ENCODE assay signal across 8 mouse cellular contexts in the genomic region with DNA sequence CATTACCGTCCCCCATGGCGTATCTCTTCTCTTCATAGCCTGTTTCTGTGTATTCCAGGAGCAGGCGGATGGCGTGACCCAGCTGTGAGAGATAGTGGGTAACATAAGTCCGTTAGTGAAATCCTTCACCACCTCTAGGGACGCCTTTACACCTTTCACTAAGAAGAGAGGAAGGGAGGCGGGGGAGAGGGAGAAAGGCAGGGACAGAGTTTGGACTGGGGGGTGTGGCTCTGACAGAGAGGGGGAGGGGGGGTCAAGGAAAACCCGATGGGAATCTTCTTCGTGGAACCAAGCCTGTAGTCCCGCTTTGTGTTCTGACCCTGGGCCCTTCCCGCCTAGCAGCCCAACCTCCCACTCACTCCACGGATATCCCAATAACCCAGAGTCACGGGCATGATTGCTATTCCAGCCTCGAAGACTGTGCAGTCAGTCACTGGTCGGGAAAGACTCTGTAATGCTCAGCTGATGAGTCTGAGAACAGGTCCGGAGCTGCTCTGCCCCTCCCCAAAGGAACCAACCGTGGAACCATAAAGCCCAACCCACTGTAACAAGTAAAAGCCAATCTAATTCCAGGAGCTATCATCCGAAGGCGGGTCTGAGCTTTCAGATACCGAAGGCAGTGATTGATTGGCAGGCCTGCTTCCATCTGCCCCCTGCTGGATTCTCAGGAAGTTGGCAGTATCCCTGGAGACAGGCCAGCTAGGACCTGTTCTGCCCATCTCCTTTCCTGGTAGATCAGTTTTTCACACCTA. TPM values are rescaled to one million over a fixed set of nuclear protein-coding genes. Genes with fewer than 3 reads are reported as not detected.
DNase-seq lines count a peak whose midpoint lies in the region; ATAC-seq and TF ChIP-seq lines count a peak whose summit lies in the region.

A gene (minus strand): TSS at position 511 of the 752 bp plus-strand sequence.

- TF ChIP-seq EP300 in ES-Bruce4 (IDR thresholded peaks at IDR 0.05; ENCODE audit: insufficient read depth, low read depth, low read length): 0 out of 2 replicates have a peak, but pooled peaks have one; percentile 20
- TF ChIP-seq EP300 in stomach, postnatal 0 days (optimal IDR thresholded peaks at IDR 0.05): no peak

- peak within 1 kb of the TSS; percentile 72 for H3K4me3 ChIP-seq in ES-Bruce4 (ENCODE audit: low read depth, low read length)
- peak within 1 kb of the TSS; percentile 38 for H3K4me3 ChIP-seq in heart, embryonic 16.5 days (ENCODE audit: low read length)
- H3K4me3 ChIP-seq in lung, embryonic 16.5 days (ENCODE audit: low read length): peak within 1 kb of the TSS; percentile 6
- no peak within 1 kb of the TSS; the same call in 1 of the 2 replicates for H3K4me3 ChIP-seq in stomach, postnatal 0 days (ENCODE audit: low read depth, low read length)

- H3K4me2 ChIP-seq in heart, embryonic 16.5 days (ENCODE audit: low read depth, low read length): peak within 1 kb of the TSS; percentile 65
- peak within 1 kb of the TSS; percentile 38 for H3K4me2 ChIP-seq in lung, embryonic 16.5 days (ENCODE audit: low read depth, low read length)
- H3K4me2 ChIP-seq in stomach, postnatal 0 days (replicated peaks; ENCODE audit: low read depth): peak within 1 kb of the TSS; percentile 41

- TF ChIP-seq CTCF in ES-Bruce4 (IDR thresholded peaks at IDR 0.05; ENCODE audit: low read depth, low read length) (peak; percentile 77), Patski (IDR thresholded peaks at IDR 0.05) (peak; percentile 53)
- peak; percentile 79 for TF ChIP-seq CTCF in stomach, postnatal 0 days (IDR thresholded peaks at IDR 0.05; ENCODE audit: low read depth)

- no peaks in the 10 kb centered on the region for H3K36me3 ChIP-seq in ES-Bruce4 (ENCODE audit: control insufficient read depth, insufficient read depth, low read length, poor library complexity, severe bottlenecking)
- no peaks in the 10 kb centered on the region for H3K36me3 ChIP-seq in heart, embryonic 16.5 days (ENCODE audit: control insufficient read depth, insufficient read depth)
- H3K36me3 ChIP-seq in lung, embryonic 16.5 days (ENCODE audit: control insufficient read depth, insufficient read depth, low read length): no peaks in the 10 kb centered on the region
- no peaks in the 10 kb centered on the region for H3K36me3 ChIP-seq in stomach, postnatal 0 days (ENCODE audit: control insufficient read depth, insufficient read depth, low read length)

- WGBS in heart, embryonic 16.5 days: 14% methylated on average over 19 of the region's 20 CpGs
- WGBS in lung, embryonic 16.5 days: 17% methylated on average over 20 of the region's 20 CpGs
- 19% methylated on average over 19 of the region's 20 CpGs for WGBS in stomach, postnatal 0 days

- H3K9me3 ChIP-seq in ES-Bruce4 (replicated peaks; ENCODE audit: control insufficient read depth, insufficient read depth, low read length, poor library complexity, severe bottlenecking): no peaks in the 10 kb centered on the region
- no peaks in the 10 kb centered on the region for H3K9me3 ChIP-seq in heart, embryonic 16.5 days (replicated peaks; ENCODE audit: control insufficient read depth, low read length)
- H3K9me3 ChIP-seq in lung, embryonic 16.5 days (ENCODE audit: control insufficient read depth, low read length): no peaks in the 10 kb centered on the region
- no peaks in the 10 kb centered on the region for H3K9me3 ChIP-seq in stomach, postnatal 0 days (ENCODE audit: control insufficient read depth, low read length)

- TF ChIP-seq POLR2A in ES-Bruce4 (IDR thresholded peaks at IDR 0.05; ENCODE audit: insufficient read depth, low read length): no peak

- H3K9ac ChIP-seq in ES-Bruce4 (ENCODE audit: low read depth, poor library complexity, severe bottlenecking): no peak within 1 kb of the TSS
- peak within 1 kb of the TSS; percentile 57; the same call in 1 of the 2 replicates for H3K9ac ChIP-seq in heart, embryonic 16.5 days (ENCODE audit: low read length)
- no peak within 1 kb of the TSS for H3K9ac ChIP-seq in lung, embryonic 16.5 days (ENCODE audit: low read length)
- no peak within 1 kb of the TSS for H3K9ac ChIP-seq in stomach, postnatal 0 days (ENCODE audit: low read length)

- POLR2A ChIA-PET in Patski (lab: Charles Lee): no interaction called here

- CTCF ChIA-PET in Patski (lab: Charles Lee): interaction anchor here (0.6 to 5.3 kb wide), 7 partner anchors 10 to 205 kb away, joined by 3 to 23 read pairs (median 5); a partner anchor contains a TSS

- ATAC-seq in Patski: no peak
- ATAC-seq in heart, embryonic 16.5 days (replicated peaks; ENCODE audit: extremely low read depth, insufficient read depth, low FRiP score): peak; percentile 46; the same call in 1 of the 2 replicates
- ATAC-seq in lung, embryonic 16.5 days (ENCODE audit: low read depth): peak; percentile 66
- peak; percentile 81 for ATAC-seq in stomach, postnatal 0 days (ENCODE audit: low FRiP score, low TSS enrichment)

- H3K27ac ChIP-seq in ES-Bruce4 (ENCODE audit: insufficient read depth, low read length): no peak within 1 kb of the TSS
- no peak within 1 kb of the TSS for H3K27ac ChIP-seq in heart, embryonic 16.5 days (ENCODE audit: low read length)
- no peak within 1 kb of the TSS for H3K27ac ChIP-seq in lung, embryonic 16.5 days (ENCODE audit: low read length)
- no peak within 1 kb of the TSS for H3K27ac ChIP-seq in stomach, postnatal 0 days (replicated peaks)

- DNase-seq in Patski (ENCODE audit: low read depth, low spot score): no peak
- DNase-seq in kidney, postnatal 4 days: peak; percentile 42 to 67
- DNase-seq in stomach, postnatal 0 days (ENCODE audit: low spot score): peak; percentile 67
- DNase-seq in spleen, postnatal 4 days (ENCODE audit: low spot score in 2 of 2): no peak
- DNase-seq in thymus, postnatal 36 days: no peak

- H3K4me1 ChIP-seq in ES-Bruce4 (ENCODE audit: control insufficient read depth, insufficient read depth, low read length): no peaks in the 10 kb centered on the region
- H3K4me1 ChIP-seq in heart, embryonic 16.5 days (ENCODE audit: control insufficient read depth, insufficient read depth, low read length): peaks cover 10% of the 10 kb centered on the region
- H3K4me1 ChIP-seq in lung, embryonic 16.5 days (replicated peaks; ENCODE audit: control insufficient read depth, insufficient read depth, low read length): no peaks in the 10 kb centered on the region
- H3K4me1 ChIP-seq in stomach, postnatal 0 days (replicated peaks; ENCODE audit: control insufficient read depth, insufficient read depth): no peaks in the 10 kb centered on the region

- in situ Hi-C loops in Patski (cut with MboI; ENCODE audit: low pct_unique_long_range_greater_than_20kb): no loop called here

- H3K27me3 ChIP-seq in ES-Bruce4 (ENCODE audit: control insufficient read depth, insufficient read depth, low read length, poor library complexity, severe bottlenecking): no peaks in the 10 kb centered on the region
- no peaks in the 10 kb centered on the region for H3K27me3 ChIP-seq in Patski
- 0 out of 2 replicates have a peak, but pooled peaks cover 3% of the 10 kb centered on the region for H3K27me3 ChIP-seq in heart, embryonic 16.5 days (ENCODE audit: control insufficient read depth, insufficient read depth, low read length)
- H3K27me3 ChIP-seq in lung, embryonic 16.5 days (ENCODE audit: control insufficient read depth, insufficient read depth, low read depth, low read length): no peaks in the 10 kb centered on the region
- H3K27me3 ChIP-seq in stomach, postnatal 0 days (ENCODE audit: control insufficient read depth, insufficient read depth, low read length): no peaks in the 10 kb centered on the region

RNA-seq across cellular contexts. Expression of the gene that starts here (rescaled TPM):
- polyA plus RNA-seq in ES-Bruce4 (2011; ENCODE audit: insufficient read depth, insufficient read length, low read depth, missing spikeins) (27.1 and 27.8 TPM in 2 replicates), Patski (2021) (0.15 TPM)
- polyA plus RNA-seq in heart, embryonic 16.5 days (2015; fragmentation: Nextera tagmentation; extraction: Ambion mirVana): 11.7 and 12.2 TPM in 2 replicates
- 3.9 and 4.1 TPM in 2 replicates for polyA plus RNA-seq in lung, embryonic 16.5 days (2015; fragmentation: Nextera tagmentation; extraction: Ambion mirVana)
- 13.7 and 15.8 TPM in 2 replicates for polyA plus RNA-seq in stomach, postnatal 0 days (2015; fragmentation: Nextera tagmentation; extraction: Ambion mirVana)

Comparison
In these comparisons a context has a peak if more than half of its experiments do, and no peak if none do; other contexts are left out.
1. DNase-seq: peak in kidney, postnatal 4 days (2 of 2) and stomach, postnatal 0 days (single experiment); none in Patski (single experiment), spleen, postnatal 4 days (0 of 2) and thymus, postnatal 36 days (0 of 2).
2. Peak in every context shown above with its lines, with median percentiles within 50 percentile points of each other: CTCF ChIP-seq and H3K4me2 ChIP-seq.